Mouse (Mus musculus) T-helper 17 cell (primary cell): Measurements from ENCODE around the gene Zfp513.

ENCODE experiments used
- in situ Hi-C, 2 experiments: fragments of 300-600 bp; cut with MboI, MseI; formaldehyde crosslinking; loops; 1 replicate in 1 of 2; 2 replicates in 1 of 2; pipeline ENCODE4 v1.15.1; 2025; ENCODE audit warnings: high pct_unique_total_duplicates in 2 of 2

Zfp513 gene

DNA sequence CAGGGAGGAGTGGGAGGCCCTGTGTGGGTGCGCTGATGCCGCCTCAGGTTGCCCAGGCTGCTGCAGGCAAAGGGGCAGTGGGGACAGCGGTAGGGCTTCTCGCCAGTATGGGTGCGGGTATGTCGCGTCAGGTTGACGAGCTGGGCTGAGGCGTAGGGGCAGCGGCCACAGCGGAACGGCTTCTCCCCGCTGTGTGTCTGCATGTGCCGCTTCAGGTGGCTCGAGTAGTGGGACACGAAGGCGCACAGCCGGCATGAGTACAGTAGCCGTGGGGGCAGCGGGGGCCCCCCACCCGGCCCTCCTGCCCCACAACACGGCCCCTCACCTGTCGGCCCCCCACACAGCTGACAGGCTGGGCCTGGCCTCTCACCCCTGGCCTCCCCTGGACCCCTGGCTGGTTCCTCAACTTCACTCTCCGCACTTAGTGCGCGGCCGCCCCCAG lies 1.8 kb downstream of the Zfp513 start:
- in situ Hi-C loops: no loop called here

DNA sequence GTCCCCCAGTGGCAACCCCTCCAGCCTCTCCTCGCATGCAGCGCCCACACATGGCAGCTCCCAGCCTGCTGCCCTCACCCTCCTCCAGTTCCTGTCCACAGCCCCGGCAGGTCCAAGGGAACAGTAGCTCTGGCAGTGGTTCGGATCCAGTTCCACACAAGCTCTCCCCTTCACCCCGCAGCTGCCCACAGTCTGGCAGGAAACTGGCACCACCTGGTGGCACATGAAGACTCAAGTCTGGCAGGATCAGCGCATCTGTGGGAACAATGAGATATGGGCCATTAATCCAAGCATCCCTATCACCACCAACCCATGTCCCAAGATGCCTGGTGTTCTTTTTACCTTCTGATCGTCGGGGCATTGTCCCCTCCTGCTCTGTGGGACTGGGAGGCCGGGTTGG lies 2.2 kb downstream of the Zfp513 start:
- in situ Hi-C loops: loop anchor here in 1 of 2 experiments (10.0 kb wide), 1 partner anchor 295 kb away; the partner anchor contains the start of gene Ost4

DNA sequence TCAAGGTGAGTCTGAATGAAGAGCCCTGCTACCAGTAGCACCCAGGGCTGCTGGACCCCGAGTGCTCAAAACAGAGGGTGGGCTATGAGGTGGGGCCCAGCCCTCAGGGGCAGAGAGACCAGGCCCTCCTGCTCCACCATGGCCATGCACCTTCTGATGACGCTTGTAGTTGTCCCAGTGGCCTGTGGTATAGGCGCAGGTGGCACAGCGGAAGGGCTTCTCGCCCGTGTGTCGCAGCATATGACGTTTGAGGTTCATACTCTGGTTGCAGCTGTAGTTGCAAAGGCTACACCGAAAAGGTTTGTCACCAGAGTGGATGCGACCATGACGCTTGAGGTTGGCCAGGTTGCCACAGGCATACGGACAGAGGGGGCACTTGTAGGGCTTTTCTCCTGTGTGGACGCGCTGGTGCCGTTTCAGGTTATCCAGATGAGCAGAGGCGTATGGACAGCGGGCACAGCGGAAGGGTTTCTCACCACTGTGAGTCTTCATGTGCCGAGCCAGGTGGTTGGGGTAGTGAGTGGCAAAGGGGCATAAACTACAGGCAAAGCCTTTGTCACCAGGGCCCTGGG lies 2.7 kb downstream of the Zfp513 start:
- in situ Hi-C loops: loop anchor here in 1 of 2 experiments (10.0 kb wide), 1 partner anchor 295 kb away; the partner anchor contains the start of gene Ost4

DNA sequence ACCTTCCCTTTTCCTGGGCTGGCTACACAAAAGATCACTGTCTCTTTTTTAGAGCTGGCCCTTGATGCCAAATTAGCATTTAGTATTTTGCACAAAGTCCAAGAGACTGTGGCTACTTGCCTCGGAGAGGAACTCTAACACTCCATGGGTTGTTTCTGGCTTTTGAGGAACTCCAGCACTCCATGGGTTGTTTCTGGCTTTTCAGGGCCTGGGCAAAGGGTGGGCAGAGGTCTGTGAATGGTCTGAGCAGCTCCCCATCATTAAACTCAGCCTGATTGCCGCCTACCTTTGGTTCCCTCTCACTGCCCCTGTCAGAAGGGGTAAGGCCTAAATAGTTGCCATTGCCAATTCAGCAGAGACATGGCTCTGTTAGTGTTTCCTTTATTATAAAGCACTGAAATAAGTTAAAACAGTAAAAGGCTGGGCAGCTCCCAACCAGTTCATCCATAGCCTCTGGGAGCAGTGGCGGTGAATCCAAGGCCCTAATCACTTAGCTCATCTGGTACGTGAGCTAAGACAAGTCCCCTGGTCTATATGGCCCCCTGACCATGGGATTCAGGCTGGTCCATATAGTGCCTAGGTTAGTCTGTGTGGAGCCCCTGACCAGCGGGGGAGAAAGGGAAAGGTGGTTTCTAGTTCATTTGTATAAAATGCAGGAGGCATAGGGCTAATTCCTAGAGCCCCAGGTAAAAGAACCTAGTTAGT lies 3.3 kb downstream of the Zfp513 start:
- in situ Hi-C loops: loop anchor here in 1 of 2 experiments (10.0 kb wide), 1 partner anchor 294 kb away; the partner anchor contains the start of gene Ost4

- in situ Hi-C loops: loop anchor here in 1 of 2 experiments (10.0 kb wide), 1 partner anchor 293 kb away; the partner anchor contains the start of gene Ost4
Observed at GRCm38 (mm10) chr5:31198170-31198569, 3.9 kb downstream of the Zfp513 start.

DNA sequence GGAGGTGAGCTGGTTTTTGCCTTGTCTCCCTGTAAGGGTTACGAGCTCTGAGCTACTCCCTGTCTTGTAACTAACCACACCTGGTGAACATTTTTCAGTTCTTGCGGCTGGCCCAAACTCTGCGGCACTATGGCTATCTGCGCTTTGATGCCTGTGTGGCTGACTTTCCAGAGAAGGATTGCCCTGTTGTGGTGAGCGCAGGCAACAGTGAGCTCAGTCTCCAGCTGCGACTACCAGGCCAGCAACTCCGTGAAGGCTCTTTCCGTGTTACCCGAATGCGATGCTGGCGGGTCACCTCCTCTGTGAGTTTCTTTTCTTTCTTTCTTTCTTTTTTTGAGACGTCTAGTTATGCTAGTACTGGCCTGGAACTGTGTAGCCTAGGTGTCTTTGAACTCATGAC lies 5.0 kb downstream of the Zfp513 start:
- in situ Hi-C loops: loop anchor here in 1 of 2 experiments (10.0 kb wide), 1 partner anchor 292 kb away; the partner anchor contains the start of gene Ost4

- in situ Hi-C loops: loop anchor here in 1 of 2 experiments (10.0 kb wide), 1 partner anchor 291 kb away; the partner anchor contains the start of gene Ost4
Observed at GRCm38 (mm10) chr5:31196207-31196606, 5.9 kb downstream of the Zfp513 start.

GRCm38 (mm10) chr5:31195671-31196070 lies 6.4 kb downstream of the Zfp513 start:
- in situ Hi-C loops: loop anchor here in 1 of 2 experiments (10.0 kb wide), 1 partner anchor 291 kb away; the partner anchor contains the start of gene Ost4

- in situ Hi-C loops: loop anchor here in 1 of 2 experiments (5.0 to 10.0 kb wide), 2 partner anchors 98 to 290 kb away; partner anchors contain the start of genes Ift172 and Ost4
Observed at GRCm38 (mm10) chr5:31194486-31195485, 7.3 kb downstream of the Zfp513 start.

GRCm38 (mm10) chr5:31193631-31194281 lies 8.3 kb downstream of the Zfp513 start:
- in situ Hi-C loops: loop anchor here in 1 of 2 experiments (5.0 to 10.0 kb wide), 2 partner anchors 99 to 289 kb away; partner anchors contain the start of genes Ift172 and Ost4

- in situ Hi-C loops: loop anchor here in 1 of 2 experiments (5.0 to 10.0 kb wide), 2 partner anchors 99 to 288 kb away; partner anchors contain the start of genes Ift172 and Ost4
Observed at GRCm38 (mm10) chr5:31192939-31193630, 9.0 kb downstream of the Zfp513 start, which contains the start of the genes Snx17 and Eif2b4. TSS of gene Snx17 (plus strand) at chr5:31193227. TSS of gene Eif2b4 (minus strand) at chr5:31193430.

DNA sequence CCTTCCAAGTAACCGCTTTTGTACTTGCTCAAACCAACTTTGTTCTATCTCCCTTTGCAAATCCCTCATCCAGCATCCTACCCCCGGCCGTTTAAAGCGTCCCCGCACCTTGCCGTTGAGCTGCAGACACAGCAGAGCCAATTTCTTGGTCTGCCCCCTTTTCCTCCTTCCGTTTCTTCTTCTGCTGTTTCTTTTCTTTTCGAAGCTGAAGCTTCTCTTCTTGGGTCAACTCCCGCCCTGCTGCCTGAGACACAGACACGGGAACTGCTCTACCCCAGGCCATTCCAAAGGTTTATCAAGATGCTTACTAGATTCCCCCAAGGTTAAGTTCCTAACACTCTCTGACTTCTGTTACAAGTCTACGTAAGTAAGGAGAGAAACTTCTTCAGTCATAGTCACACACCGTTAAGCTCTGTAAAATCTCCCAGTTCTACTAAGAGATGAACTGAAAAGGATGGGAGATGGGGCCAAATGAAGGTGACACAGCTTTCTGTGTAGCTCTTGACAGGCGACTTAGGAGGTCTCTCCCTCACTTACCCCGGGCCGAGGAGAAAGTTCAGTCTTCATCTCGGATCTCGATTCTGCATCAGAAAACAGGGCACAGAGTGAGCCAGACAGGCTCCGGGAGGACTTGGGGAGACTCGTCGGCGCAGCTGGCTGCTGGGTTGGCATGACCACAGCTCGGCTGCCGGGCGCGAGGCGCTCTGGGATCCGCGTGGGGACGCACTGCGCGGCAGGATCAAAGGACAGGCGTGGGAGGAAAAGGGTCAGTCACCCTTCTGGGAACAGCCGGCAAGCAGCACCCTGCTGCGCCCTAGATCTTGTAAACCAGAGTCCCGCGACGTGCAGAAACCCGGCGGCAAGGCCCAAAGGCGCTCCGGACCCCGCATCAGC lies 9.8 kb downstream of the Zfp513 start:
- in situ Hi-C loops: loop anchor here in 1 of 2 experiments (5.0 to 10.0 kb wide), 2 partner anchors 100 to 287 kb away; partner anchors contain the start of genes Ift172 and Ost4

- in situ Hi-C loops: loop anchor here in 1 of 2 experiments (5.0 to 10.0 kb wide), 2 partner anchors 102 to 285 kb away; partner anchors contain the start of genes Ift172 and Ost4
Observed at GRCm38 (mm10) chr5:31190201-31190600, 11.9 kb downstream of the Zfp513 start.

DNA sequence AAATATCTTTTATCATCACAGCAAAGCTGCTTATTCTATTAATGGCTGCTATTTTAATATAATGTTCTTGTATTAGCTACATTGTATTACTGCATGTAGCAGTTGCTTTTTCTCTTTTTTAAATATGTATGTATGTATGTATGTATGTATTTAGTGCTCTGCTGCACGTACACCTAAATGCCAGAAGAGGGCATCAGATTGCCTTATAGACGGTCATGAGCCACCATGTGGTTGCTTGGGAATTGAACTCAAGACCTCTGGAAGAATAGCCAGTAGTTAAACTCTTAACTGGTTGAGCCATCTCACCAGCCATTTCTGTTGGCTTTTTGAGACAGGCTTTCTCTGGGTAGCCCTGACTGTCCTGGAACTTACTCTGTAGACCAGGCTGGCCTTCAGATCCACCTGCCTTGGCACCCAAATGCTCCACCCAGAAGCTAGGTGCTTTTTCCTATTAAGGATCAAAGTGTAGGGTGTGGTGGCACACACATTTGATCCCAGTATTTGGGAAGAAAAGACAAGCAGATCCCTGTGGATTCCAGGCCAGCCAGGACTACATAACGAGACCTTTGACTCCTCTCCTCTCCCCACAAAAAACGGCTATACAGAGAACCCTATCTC lies 13.8 kb downstream of the Zfp513 start:
- in situ Hi-C loops: no loop called here

- in situ Hi-C loops: no loop called here
Observed at GRCm38 (mm10) chr5:31183678-31184077, 18.4 kb downstream of the Zfp513 start.

DNA sequence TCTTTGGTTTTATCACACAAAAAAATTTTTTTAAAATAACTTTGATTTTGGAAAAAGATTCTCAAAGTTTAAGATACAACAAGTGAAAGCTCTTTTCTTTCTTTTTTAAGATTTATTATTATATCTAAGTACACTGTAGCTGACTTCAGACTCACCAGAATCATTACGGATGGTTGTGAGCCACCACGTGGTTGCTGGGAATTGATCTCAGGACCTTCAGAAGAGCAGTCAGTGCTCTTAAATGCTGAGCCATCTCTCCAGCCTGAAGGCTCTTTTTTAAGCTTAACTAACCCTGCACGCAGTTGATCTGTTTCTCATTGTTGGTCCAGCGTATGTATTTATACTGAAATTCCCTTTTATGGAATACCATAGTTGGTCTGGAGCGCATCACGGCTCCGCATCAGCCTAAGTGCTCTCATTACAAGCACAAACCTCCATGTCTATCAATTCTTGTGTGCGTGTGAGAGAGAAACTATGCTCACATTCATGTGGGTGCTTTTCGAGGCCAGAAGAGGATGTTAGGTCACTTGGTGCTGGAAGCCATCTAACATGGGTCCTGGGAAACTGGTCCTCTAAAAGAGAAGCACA lies 20.8 kb downstream of the Zfp513 start:
- in situ Hi-C loops: no loop called here
